Comparison of ENCODE assay signal across 15 mouse cellular contexts in the genomic region with DNA sequence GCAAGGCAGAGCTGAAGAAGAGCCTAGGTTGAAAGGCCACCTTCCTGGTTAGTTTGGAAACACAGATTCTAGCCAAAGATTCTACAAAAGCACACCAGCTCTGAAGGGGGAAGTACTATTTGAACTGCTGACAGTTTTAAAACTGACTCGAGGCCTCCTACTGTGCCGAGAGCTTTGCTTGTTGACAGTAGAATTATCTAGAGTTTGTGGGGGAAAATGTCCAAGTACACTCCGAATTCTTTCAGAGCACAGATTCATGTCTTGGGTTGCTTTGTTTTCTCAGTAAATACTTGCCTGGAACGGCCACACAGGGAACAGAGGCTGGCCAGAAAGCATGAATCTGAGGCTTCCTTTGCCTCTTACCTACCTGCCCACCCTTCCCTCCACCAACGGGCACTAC.
DNase-seq lines count a peak whose midpoint lies in the region; ATAC-seq and TF ChIP-seq lines count a peak whose summit lies in the region.
"Had no signal": no experiment of that assay in that cellular context is flagged by ENCODE, and none has a peak within 500 bp of the region (broad histone marks: within the 10 kb centered on the region; RNA-seq: fewer than 3 reads in every experiment).

No protein-coding gene starts in this region.

- H3K27me3 ChIP-seq in kidney, postnatal 0 days (ENCODE audit: insufficient read depth, low read length): no peaks in the 10 kb centered on the region
- H3K27me3 ChIP-seq: heart, embryonic 15.5 days; limb, embryonic 15.5 days had no signal

- 33% methylated on average over 5 of the region's 5 CpGs for WGBS in kidney, postnatal 0 days

- peak; percentile 2 for DNase-seq in cerebellum, adult 9-10 months
- no peak for DNase-seq in cerebellum, adult 18-20 months
- no peak for DNase-seq in layer of hippocampus, adult 2 months (ENCODE audit: low spot score in 2 of 2)
- no peak for DNase-seq in layer of hippocampus, postnatal 25 days (ENCODE audit: extremely low spot score in 1 of 2, low spot score in 1 of 2)
- peak; percentile 71 for DNase-seq in NIH3T3 (ENCODE audit: low read depth)
- peak; percentile 73 for DNase-seq in kidney, postnatal 0 days (ENCODE audit: low spot score)
- no peak for DNase-seq in spleen, adult 18-20 months
- DNase-seq in urinary bladder, postnatal 14 days (ENCODE audit: low spot score): no peak
- DNase-seq: adrenal gland, adult 8-10 months; gastrocnemius, adult 2 months had no signal

- H3K4me2 ChIP-seq in kidney, postnatal 0 days (ENCODE audit: low read length): no peak overlapping the region
- H3K4me2 ChIP-seq: heart, embryonic 15.5 days; limb, embryonic 15.5 days had no signal

- no peaks in the 10 kb centered on the region for H3K36me3 ChIP-seq in kidney, postnatal 0 days (ENCODE audit: insufficient read depth, low read length)
- H3K36me3 ChIP-seq: G1E; limb, embryonic 15.5 days had no signal

- ATAC-seq in kidney, postnatal 0 days (replicated peaks; ENCODE audit: low FRiP score, low read depth): no peak

- no peak for TF ChIP-seq CTCF in layer of hippocampus, adult 2 months (conservative IDR thresholded peaks at IDR 0.05)
- TF ChIP-seq CTCF in kidney, postnatal 0 days (IDR thresholded peaks at IDR 0.05; ENCODE audit: low read depth): no peak

- no peak overlapping the region for H3K4me3 ChIP-seq in layer of hippocampus, adult 2 months
- no peak overlapping the region for H3K4me3 ChIP-seq in kidney, postnatal 0 days (replicated peaks; ENCODE audit: low read depth, low read length)
- H3K4me3 ChIP-seq: erythroblast, embryonic 14.5 days; gastrocnemius, adult 2 months; heart, embryonic 15.5 days; limb, embryonic 15.5 days had no signal

- H3K9ac ChIP-seq in kidney, postnatal 0 days (ENCODE audit: low read depth, low read length): no peak overlapping the region
- H3K9ac ChIP-seq: heart, embryonic 15.5 days; limb, embryonic 15.5 days had no signal

- peak overlapping the region; percentile 32; the same call in 1 of the 2 replicates for H3K27ac ChIP-seq in layer of hippocampus, adult 2 months
- peak overlapping the region; percentile 52; the same call in 1 of the 2 replicates for H3K27ac ChIP-seq in kidney, postnatal 0 days
- H3K27ac ChIP-seq: gastrocnemius, adult 2 months; heart, embryonic 15.5 days; limb, embryonic 15.5 days; macrophage had no signal

- H3K9me3 ChIP-seq in kidney, postnatal 0 days (replicated peaks; ENCODE audit: low read length): no peaks in the 10 kb centered on the region
- H3K9me3 ChIP-seq: G1E; heart, embryonic 15.5 days; limb, embryonic 15.5 days had no signal

- 0 out of 2 replicates have a peak, but pooled peaks cover 3% of the 10 kb centered on the region for H3K4me1 ChIP-seq in kidney, postnatal 0 days (replicated peaks; ENCODE audit: insufficient read depth, low read length)
- H3K4me1 ChIP-seq: heart, embryonic 15.5 days; limb, embryonic 15.5 days had no signal

Comparison
In these comparisons a context has a peak if more than half of its experiments do, and no peak if none do; other contexts are left out.
1. DNase-seq: peak in cerebellum, adult 9-10 months (single experiment), NIH3T3 (single experiment) and kidney, postnatal 0 days (single experiment); none in cerebellum, adult 18-20 months (0 of 2), layer of hippocampus, adult 2 months (0 of 2), layer of hippocampus, postnatal 25 days (0 of 2), spleen, adult 18-20 months (0 of 2) and urinary bladder, postnatal 14 days (single experiment).